Mouse (Mus musculus) neural tube, embryonic 14.5 days (tissue): ENCODE measurements around the gene Erc2. TPM values are rescaled to one million over a fixed set of nuclear protein-coding genes. Genes with fewer than 3 reads are reported as not detected.

ENCODE experiments used
- ATAC-seq: fragments of 200-750 bp; cut with Nextera tagmentation; 2 replicates; pipeline ENCODE4 v1.8.0; 2017; ENCODE audit warnings: low read depth, mild to moderate bottlenecking, moderate TSS enrichment, moderate library complexity
- H3K27ac ChIP-seq: fragments of 300-500 bp; sonication (generic); 2 replicates; pipeline ENCODE4 v1.5.1; 2014; ENCODE audit warnings: low read depth, mild to moderate bottlenecking, control low read depth, low read length, moderate library complexity, mixed read lengths
- H3K27me3 ChIP-seq: fragments of 300-500 bp; sonication (generic); 2 replicates; pipeline ENCODE4 v1.6.1; 2014; ENCODE audit warnings: low read length; ENCODE audit not compliant: control insufficient read depth, insufficient read depth
- H3K36me3 ChIP-seq: fragments of 300-500 bp; sonication (generic); 2 replicates; pipeline ENCODE4 v1.6.1; 2014; ENCODE audit warnings: low read length, mixed read lengths; ENCODE audit not compliant: control insufficient read depth, insufficient read depth
- H3K4me1 ChIP-seq: fragments of 300-500 bp; sonication (generic); 2 replicates; pipeline ENCODE4 v1.6.1; 2014; ENCODE audit warnings: low read length; ENCODE audit not compliant: control insufficient read depth, insufficient read depth
- H3K4me2 ChIP-seq: fragments of 300-500 bp; sonication (generic); 2 replicates; pipeline ENCODE4 v1.6.1; 2014; ENCODE audit warnings: mild to moderate bottlenecking, low read depth, low read length, control low read depth
- H3K4me3 ChIP-seq: fragments of 300-500 bp; sonication (generic); 2 replicates; pipeline ENCODE4 v1.5.1; 2014; ENCODE audit warnings: low read depth, low read length, control low read depth, mixed read lengths
- H3K9ac ChIP-seq: fragments of 300-500 bp; sonication (generic); replicated peaks from 2 replicates; pipeline ENCODE4 v1.6.1; 2014; ENCODE audit warnings: low read depth, mild to moderate bottlenecking, control low read depth, low read length, mixed read lengths
- H3K9me3 ChIP-seq: fragments of 300-500 bp; sonication (generic); 2 replicates; pipeline ENCODE4 v1.6.1; 2016; ENCODE audit warnings: low read length; ENCODE audit not compliant: control insufficient read depth
- WGBS: fragments of 180-500 bp; shearing (Covaris S2); extraction: QIAGEN DNeasy Blood & Tissue Kit; methylation state at CpG from one replicate; pipeline ENCODE4 v1.1.7; 2014; 5-methylcytosine and 5-hydroxymethylcytosine counted together
- polyA plus RNA-seq: library from polyadenylated mRNA; unstranded; fragments of >200 nt; fragmentation: Nextera tagmentation; extraction: Ambion mirVana; gene quantifications from 2 replicates; pipeline ENCODE4 v1.2.1, GENCODE M21; 2014

Erc2 gene
- polyA plus RNA-seq, 1 experiment from 2014 or later: 117 TPM

GRCm38 (mm10) chr14:27621576-27621975 lies 652 bp upstream of the Erc2 start:
- 41% methylated on average over 8 of the region's 8 CpGs for WGBS
- Histone ChIP-seq H3K36me3 (no peaks in the 10 kb centered on the region), H3K4me2 (peak overlapping the region; percentile 58; the same call in 1 of the 2 replicates), H3K27ac (peak overlapping the region; percentile 89; the same call in 1 of the 2 replicates), H3K4me3 (peak overlapping the region; percentile 71; the same call in 1 of the 2 replicates), H3K9ac (no peak overlapping the region), H3K4me1 (peaks cover 8% of the 10 kb centered on the region; the same call in 1 of the 2 replicates), H3K27me3 (no peaks in the 10 kb centered on the region), H3K9me3 (no peaks in the 10 kb centered on the region)
- no peak for ATAC-seq

DNA sequence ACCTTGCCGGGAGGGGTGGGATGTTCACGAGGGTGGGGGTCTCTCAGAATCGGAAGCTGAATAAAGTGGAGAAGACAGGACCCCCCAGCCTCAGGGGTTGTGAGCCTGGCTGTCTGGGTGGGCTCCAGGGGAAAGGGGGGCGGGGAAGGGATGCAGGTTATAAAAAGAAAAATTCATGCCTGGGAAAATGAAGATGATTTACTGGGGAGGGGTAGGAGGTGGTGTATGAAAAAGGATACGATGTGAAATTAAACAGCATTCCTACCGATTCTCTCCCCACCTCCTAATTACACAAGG lies 643 bp downstream of the Erc2 start:
- Histone ChIP-seq H3K9me3 (no peaks in the 10 kb centered on the region), H3K27me3 (no peaks in the 10 kb centered on the region), H3K27ac (peak overlapping the region; percentile 89), H3K4me3 (peak overlapping the region; percentile 71), H3K4me1 (peaks cover 8% of the 10 kb centered on the region; the same call in 1 of the 2 replicates), H3K9ac (peak overlapping the region; percentile 88), H3K4me2 (peak overlapping the region; percentile 58), H3K36me3 (no peaks in the 10 kb centered on the region)
- peak; percentile 62 for ATAC-seq
- WGBS: 3% methylated on average over 6 of the region's 6 CpGs

DNA sequence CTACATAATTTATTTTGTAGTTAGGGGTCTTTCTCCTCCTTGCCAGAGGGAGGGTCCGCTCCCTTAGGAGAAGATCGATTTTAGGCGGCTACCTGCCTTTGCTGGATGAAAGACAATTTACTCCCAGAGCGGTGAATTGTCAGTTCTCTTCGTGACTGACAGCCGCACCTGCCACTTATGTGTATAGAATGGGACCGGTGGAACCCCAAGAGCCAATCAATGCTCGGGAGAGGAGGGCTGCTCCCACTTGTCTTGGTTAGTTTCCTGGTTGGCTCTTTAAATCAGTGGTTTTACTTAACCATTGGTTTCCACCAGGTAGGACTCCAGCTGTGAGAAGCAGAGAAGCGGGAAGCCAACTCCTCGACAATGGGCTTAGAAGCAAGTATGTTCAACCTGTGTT lies 1.1 kb downstream of the Erc2 start:
- H3K4me3 ChIP-seq: peak overlapping the region; percentile 71
- H3K4me1 ChIP-seq: peaks cover 8% of the 10 kb centered on the region; the same call in 1 of the 2 replicates
- 4% methylated on average over 10 of the region's 10 CpGs for WGBS
- no peaks in the 10 kb centered on the region for H3K36me3 ChIP-seq
- no peak overlapping the region for H3K27ac ChIP-seq
- peak; percentile 67 for ATAC-seq
- H3K9me3 ChIP-seq: no peaks in the 10 kb centered on the region
- no peaks in the 10 kb centered on the region for H3K27me3 ChIP-seq
- peak overlapping the region; percentile 58 for H3K4me2 ChIP-seq
- peak overlapping the region; percentile 88 for H3K9ac ChIP-seq

DNA sequence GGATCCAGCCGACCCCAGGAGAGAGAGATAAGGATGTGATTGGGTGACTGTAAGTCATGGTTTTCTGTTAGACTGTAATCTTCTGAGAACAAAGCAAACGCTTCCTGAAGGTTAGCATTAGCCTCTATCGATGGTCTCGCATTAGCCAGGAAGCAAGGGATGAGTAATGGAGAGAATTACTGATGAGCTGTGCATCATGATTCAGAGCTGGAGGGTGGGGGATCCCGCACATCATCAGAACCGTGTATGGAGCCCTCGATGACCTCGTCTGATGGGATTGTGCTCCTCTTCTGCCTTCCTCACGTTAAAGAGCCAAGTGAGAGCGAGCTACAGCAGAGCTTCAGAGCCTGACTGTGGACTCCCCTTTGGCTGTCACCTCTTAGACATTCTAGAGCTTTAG lies 6.5 kb downstream of the Erc2 start:
- peaks cover 12% of the 10 kb centered on the region; the same call in 1 of the 2 replicates for H3K4me1 ChIP-seq
- no peaks in the 10 kb centered on the region for H3K36me3 ChIP-seq
- no peaks in the 10 kb centered on the region for H3K9me3 ChIP-seq
- 80% methylated on average over 10 of the region's 10 CpGs for WGBS
- H3K4me3 ChIP-seq: no peak overlapping the region
- H3K9ac ChIP-seq: no peak overlapping the region
- H3K4me2 ChIP-seq: no peak overlapping the region
- no peaks in the 10 kb centered on the region for H3K27me3 ChIP-seq
- no peak overlapping the region for H3K27ac ChIP-seq
- ATAC-seq: no peak

GRCm38 (mm10) chr14:27629369-27630012 lies 7.3 kb downstream of the Erc2 start:
- Histone ChIP-seq H3K9me3 (no peaks in the 10 kb centered on the region), H3K4me2 (no peak overlapping the region), H3K9ac (no peak overlapping the region), H3K36me3 (no peaks in the 10 kb centered on the region), H3K27ac (no peak overlapping the region), H3K4me3 (no peak overlapping the region), H3K4me1 (0 out of 2 replicates have a peak, but pooled peaks cover 5% of the 10 kb centered on the region), H3K27me3 (no peaks in the 10 kb centered on the region)
- ATAC-seq: peak; percentile 34; the same call in 1 of the 2 replicates
- 46% methylated on average over 5 of the region's 5 CpGs for WGBS

DNA sequence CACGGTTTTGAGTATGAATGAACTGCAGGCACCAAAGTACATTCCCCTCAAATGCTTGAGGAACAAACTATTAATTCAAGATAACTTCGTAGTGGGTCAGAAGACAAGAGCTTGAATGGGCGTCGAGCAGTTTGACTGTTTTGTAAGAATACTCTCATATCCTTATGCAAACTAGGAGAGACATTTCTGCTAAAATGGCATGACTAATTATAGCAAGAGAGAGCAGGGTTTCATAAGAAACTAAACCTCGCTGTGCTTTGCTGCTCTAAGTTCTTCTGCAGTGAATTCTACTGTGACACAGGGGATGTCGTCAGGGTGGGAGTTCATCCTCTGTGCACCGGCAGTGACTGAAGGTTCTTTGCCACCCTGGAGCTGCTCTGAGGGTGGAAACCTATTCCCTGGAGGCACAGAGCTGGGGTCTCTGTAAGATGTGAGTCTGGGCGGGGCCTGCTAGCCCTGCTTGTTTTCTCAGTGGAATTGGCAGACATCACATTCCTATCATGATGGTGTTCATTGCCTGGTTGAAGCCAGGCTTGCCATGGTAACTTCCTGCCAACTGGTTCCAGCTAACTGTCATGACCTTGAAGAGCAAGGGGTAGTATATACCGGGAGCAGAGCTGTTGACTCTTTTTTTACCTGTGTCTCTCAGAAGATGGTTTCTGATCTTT lies 8.9 kb downstream of the Erc2 start:
- Histone ChIP-seq H3K4me3 (no peak overlapping the region), H3K4me2 (no peak overlapping the region), H3K27me3 (no peaks in the 10 kb centered on the region), H3K27ac (no peak overlapping the region), H3K9ac (no peak overlapping the region), H3K4me1 (peaks cover 5% of the 10 kb centered on the region; the same call in 1 of the 2 replicates), H3K36me3 (no peaks in the 10 kb centered on the region), H3K9me3 (no peaks in the 10 kb centered on the region)
- 78% methylated on average over 9 of the region's 9 CpGs for WGBS
- ATAC-seq: no peak

GRCm38 (mm10) chr14:27634761-27635160 lies 12.5 kb downstream of the Erc2 start:
- peaks cover 5% of the 10 kb centered on the region; the same call in 1 of the 2 replicates for H3K4me1 ChIP-seq
- H3K9me3 ChIP-seq: no peaks in the 10 kb centered on the region
- no peak overlapping the region for H3K9ac ChIP-seq
- no peak overlapping the region for H3K4me2 ChIP-seq
- H3K27ac ChIP-seq: no peak overlapping the region
- WGBS: 52% methylated on average over 6 of the region's 6 CpGs
- no peaks in the 10 kb centered on the region for H3K27me3 ChIP-seq
- ATAC-seq: peak; percentile 31; the same call in 1 of the 2 replicates
- H3K4me3 ChIP-seq: no peak overlapping the region
- H3K36me3 ChIP-seq: no peaks in the 10 kb centered on the region

GRCm38 (mm10) chr14:27636556-27636955 lies 14.3 kb downstream of the Erc2 start:
- H3K36me3 ChIP-seq: no peaks in the 10 kb centered on the region
- WGBS: 94% methylated on average over 2 of the region's 2 CpGs
- H3K27ac ChIP-seq: no peak overlapping the region
- H3K4me1 ChIP-seq: no peaks in the 10 kb centered on the region; the same call in 1 of the 2 replicates
- no peaks in the 10 kb centered on the region for H3K9me3 ChIP-seq
- no peaks in the 10 kb centered on the region for H3K27me3 ChIP-seq
- H3K9ac ChIP-seq: no peak overlapping the region
- ATAC-seq: no peak
- H3K4me2 ChIP-seq: no peak overlapping the region
- H3K4me3 ChIP-seq: no peak overlapping the region

- no peaks in the 10 kb centered on the region for H3K4me1 ChIP-seq
- H3K36me3 ChIP-seq: no peaks in the 10 kb centered on the region
- ATAC-seq: no peak
- no peak overlapping the region for H3K4me2 ChIP-seq
- H3K9me3 ChIP-seq: no peaks in the 10 kb centered on the region
- H3K9ac ChIP-seq: no peak overlapping the region
- H3K27me3 ChIP-seq: no peaks in the 10 kb centered on the region
- no peak overlapping the region for H3K4me3 ChIP-seq
- H3K27ac ChIP-seq: no peak overlapping the region
- 88% methylated on average over 3 of the region's 3 CpGs for WGBS
Observed at GRCm38 (mm10) chr14:27641382-27641781, 19.2 kb downstream of the Erc2 start.
